Mouse (Mus musculus) testis, postnatal 10 days (tissue): ENCODE measurements around the gene Ces1a.

Experiments
- DNase-seq: peaks from one replicate; pipeline ENCODE4 v3.0.0; 2021; ENCODE audit warnings: low spot score

Gene Ces1a

GRCm38 (mm10) chr8:92996840-92997239, 51.2 kb downstream of the Ces1a start:
- DNase-seq, result peak; percentile 78

- DNase-seq, result no peak
Observed at GRCm38 (mm10) chr8:92984376-92984775, 63.6 kb downstream of the Ces1a start.

- no peak for DNase-seq
Observed at GRCm38 (mm10) chr8:92982491-92982890, 65.5 kb downstream of the Ces1a start.

GRCm38 (mm10) chr8:92976656-92977055, 71.3 kb downstream of the Ces1a start:
- DNase-seq, result no peak

GRCm38 (mm10) chr8:92972949-92973348, 75.0 kb downstream of the Ces1a start:
- no peak for DNase-seq
